Mouse (Mus musculus): Measurements from ENCODE around the gene Ankrd37. TPM values are rescaled to one million over a fixed set of nuclear protein-coding genes. Genes with fewer than 3 reads are reported as not detected.

Ankrd37 gene
- polyA plus RNA-seq, 1 experiment from 2014 or later = 13.4 TPM

GRCm38 (mm10) chr8:46010306-46010705 lies 4.8 kb upstream of the Ankrd37 start:
- no peak overlapping the region for H3K4me3 ChIP-seq (ENCODE audit: low read depth, low read length)
- no peak for DNase-seq (ENCODE audit: low spot score)

GRCm38 (mm10) chr8:46007050-46007672 lies 1.7 kb upstream of the Ankrd37 start:
- Histone ChIP-seq H3K4me3 (ENCODE audit: low read depth, low read length) (no peak overlapping the region), H3K27ac (ENCODE audit: low read depth, low read length) (no peak overlapping the region), H3K9ac (ENCODE audit: low read length) (no peak overlapping the region), H3K9me3 (ENCODE audit: control insufficient read depth, low read length) (no peaks in the 10 kb centered on the region), H3K4me1 (replicated peaks; ENCODE audit: control insufficient read depth, insufficient read depth, low read length) (peaks cover 5% of the 10 kb centered on the region; the same call in 1 of the 2 replicates), H3K36me3 (ENCODE audit: control insufficient read depth, insufficient read depth, low read length) (no peaks in the 10 kb centered on the region), H3K4me2 (ENCODE audit: low read depth, low read length, severe bottlenecking) (no peak overlapping the region), H3K27me3 (ENCODE audit: control insufficient read depth, insufficient read depth, low read length) (no peaks in the 10 kb centered on the region)
- 87% methylated on average over 3 of the region's 3 CpGs for WGBS
- DNase-seq (ENCODE audit: low spot score) = no peak
- no peak for ATAC-seq (replicated peaks; ENCODE audit: low FRiP score)

More at GRCm38 (mm10) chr8:46010306-46010705, 4.8 kb upstream of the Ankrd37 start:
- H3K4me2 ChIP-seq (ENCODE audit: low read depth, low read length, severe bottlenecking) = peak overlapping the region; percentile 36; the same call in 1 of the 2 replicates
- WGBS = 44% methylated on average over 2 of the region's 2 CpGs
- no peak for ATAC-seq (replicated peaks; ENCODE audit: low FRiP score)
- no peak overlapping the region for H3K9ac ChIP-seq (ENCODE audit: low read length)
- no peaks in the 10 kb centered on the region for H3K27me3 ChIP-seq (ENCODE audit: control insufficient read depth, insufficient read depth, low read length)
- H3K36me3 ChIP-seq (ENCODE audit: control insufficient read depth, insufficient read depth, low read length) = no peaks in the 10 kb centered on the region
- no peaks in the 10 kb centered on the region for H3K9me3 ChIP-seq (ENCODE audit: control insufficient read depth, low read length)
- no peak overlapping the region for H3K27ac ChIP-seq (ENCODE audit: low read depth, low read length)
- peaks cover 5% of the 10 kb centered on the region; the same call in 1 of the 2 replicates for H3K4me1 ChIP-seq (replicated peaks; ENCODE audit: control insufficient read depth, insufficient read depth, low read length)

- Histone ChIP-seq H3K4me3 (ENCODE audit: low read depth, low read length) (peak overlapping the region; percentile 47), H3K9ac (ENCODE audit: low read length) (peak overlapping the region; percentile 90), H3K9me3 (ENCODE audit: control insufficient read depth, low read length) (no peaks in the 10 kb centered on the region), H3K27me3 (ENCODE audit: control insufficient read depth, insufficient read depth, low read length) (no peaks in the 10 kb centered on the region), H3K27ac (ENCODE audit: low read depth, low read length) (peak overlapping the region; percentile 95), H3K4me2 (ENCODE audit: low read depth, low read length, severe bottlenecking) (peak overlapping the region; percentile 88), H3K4me1 (replicated peaks; ENCODE audit: control insufficient read depth, insufficient read depth, low read length) (peaks cover 5% of the 10 kb centered on the region; the same call in 1 of the 2 replicates), H3K36me3 (ENCODE audit: control insufficient read depth, insufficient read depth, low read length) (no peaks in the 10 kb centered on the region; the same call in 1 of the 2 replicates)
- 5% methylated on average over 55 of the region's 55 CpGs for WGBS
- peak; percentile 100 for DNase-seq (ENCODE audit: low spot score)
- ATAC-seq (replicated peaks; ENCODE audit: low FRiP score) = peak; percentile 99
These were observed 5.5 kb downstream of the Ankrd37 start for GRCm38 (mm10) chr8:45999784-46000705.

- Histone ChIP-seq H3K9ac (ENCODE audit: low read length) (peak within 1 kb of the TSS; percentile 90), H3K36me3 (ENCODE audit: control insufficient read depth, insufficient read depth, low read length) (no peaks in the 10 kb centered on the region; the same call in 1 of the 2 replicates), H3K27ac (ENCODE audit: low read depth, low read length) (peak within 1 kb of the TSS; percentile 95), H3K27me3 (ENCODE audit: control insufficient read depth, insufficient read depth, low read length) (no peaks in the 10 kb centered on the region), H3K9me3 (ENCODE audit: control insufficient read depth, low read length) (no peaks in the 10 kb centered on the region), H3K4me1 (replicated peaks; ENCODE audit: control insufficient read depth, insufficient read depth, low read length) (peaks cover 5% of the 10 kb centered on the region; the same call in 1 of the 2 replicates), H3K4me2 (ENCODE audit: low read depth, low read length, severe bottlenecking) (peak within 1 kb of the TSS; percentile 88), H3K4me3 (ENCODE audit: low read depth, low read length) (peak within 1 kb of the TSS; percentile 47)
- WGBS = 3% methylated on average over 22 of the region's 22 CpGs
- no peak for ATAC-seq (replicated peaks; ENCODE audit: low FRiP score)
- DNase-seq (ENCODE audit: low spot score) = peak; percentile 62
These were observed 6.2 kb downstream of the Ankrd37 start, which contains the start of gene Lrp2bp for GRCm38 (mm10) chr8:45999138-45999783. Gene Lrp2bp, plus strand, starts transcription at chr8:45999303.

GRCm38 (mm10) chr8:45998228-45998627 lies 7.3 kb downstream of the Ankrd37 start:
- DNase-seq (ENCODE audit: low spot score) (no peak), ATAC-seq (replicated peaks; ENCODE audit: low FRiP score) (no peak)
- Histone ChIP-seq H3K27me3 (ENCODE audit: control insufficient read depth, insufficient read depth, low read length) (no peaks in the 10 kb centered on the region), H3K9me3 (ENCODE audit: control insufficient read depth, low read length) (no peaks in the 10 kb centered on the region), H3K36me3 (ENCODE audit: control insufficient read depth, insufficient read depth, low read length) (no peaks in the 10 kb centered on the region; the same call in 1 of the 2 replicates), H3K4me1 (replicated peaks; ENCODE audit: control insufficient read depth, insufficient read depth, low read length) (peaks cover 5% of the 10 kb centered on the region; the same call in 1 of the 2 replicates), H3K4me3 (ENCODE audit: low read depth, low read length) (no peak overlapping the region), H3K27ac (ENCODE audit: low read depth, low read length) (no peak overlapping the region), H3K9ac (ENCODE audit: low read length) (no peak overlapping the region), H3K4me2 (ENCODE audit: low read depth, low read length, severe bottlenecking) (no peak overlapping the region)
- WGBS = 86% methylated on average over 2 of the region's 2 CpGs

- Histone ChIP-seq H3K9me3 (ENCODE audit: control insufficient read depth, low read length) (no peaks in the 10 kb centered on the region), H3K4me1 (replicated peaks; ENCODE audit: control insufficient read depth, insufficient read depth, low read length) (peaks cover 5% of the 10 kb centered on the region; the same call in 1 of the 2 replicates), H3K4me2 (ENCODE audit: low read depth, low read length, severe bottlenecking) (no peak overlapping the region), H3K9ac (ENCODE audit: low read length) (no peak overlapping the region), H3K4me3 (ENCODE audit: low read depth, low read length) (no peak overlapping the region), H3K27me3 (ENCODE audit: control insufficient read depth, insufficient read depth, low read length) (no peaks in the 10 kb centered on the region), H3K27ac (ENCODE audit: low read depth, low read length) (no peak overlapping the region), H3K36me3 (ENCODE audit: control insufficient read depth, insufficient read depth, low read length) (no peaks in the 10 kb centered on the region; the same call in 1 of the 2 replicates)
- no peak for DNase-seq (ENCODE audit: low spot score)
- no peak for ATAC-seq (replicated peaks; ENCODE audit: low FRiP score)
- WGBS = 88% methylated on average over 3 of the region's 3 CpGs
These were observed 9.9 kb downstream of the Ankrd37 start for GRCm38 (mm10) chr8:45995576-45995975.

GRCm38 (mm10) chr8:45994111-45994510 lies 11.4 kb downstream of the Ankrd37 start:
- DNase-seq (ENCODE audit: low spot score) (no peak), ATAC-seq (replicated peaks; ENCODE audit: low FRiP score) (no peak)
- WGBS = 97% methylated on average over 2 of the region's 2 CpGs
- H3K4me1 ChIP-seq (replicated peaks; ENCODE audit: control insufficient read depth, insufficient read depth, low read length) = no peaks in the 10 kb centered on the region
- no peaks in the 10 kb centered on the region; the same call in 1 of the 2 replicates for H3K36me3 ChIP-seq (ENCODE audit: control insufficient read depth, insufficient read depth, low read length)
- no peak overlapping the region for H3K4me2 ChIP-seq (ENCODE audit: low read depth, low read length, severe bottlenecking)
- H3K27ac ChIP-seq (ENCODE audit: low read depth, low read length) = no peak overlapping the region
- no peaks in the 10 kb centered on the region for H3K9me3 ChIP-seq (ENCODE audit: control insufficient read depth, low read length)
- H3K27me3 ChIP-seq (ENCODE audit: control insufficient read depth, insufficient read depth, low read length) = no peaks in the 10 kb centered on the region
- no peak overlapping the region for H3K4me3 ChIP-seq (ENCODE audit: low read depth, low read length)
- H3K9ac ChIP-seq (ENCODE audit: low read length) = no peak overlapping the region

- DNase-seq (ENCODE audit: low spot score) (no peak), ATAC-seq (replicated peaks; ENCODE audit: low FRiP score) (no peak)
- no peak overlapping the region for H3K27ac ChIP-seq (ENCODE audit: low read depth, low read length)
- H3K36me3 ChIP-seq (ENCODE audit: control insufficient read depth, insufficient read depth, low read length) = peaks cover 2% of the 10 kb centered on the region; the same call in 1 of the 2 replicates
- no peak overlapping the region for H3K9ac ChIP-seq (ENCODE audit: low read length)
- 92% methylated on average over 4 of the region's 4 CpGs for WGBS
- H3K4me3 ChIP-seq (ENCODE audit: low read depth, low read length) = no peak overlapping the region
- H3K4me2 ChIP-seq (ENCODE audit: low read depth, low read length, severe bottlenecking) = no peak overlapping the region
- H3K27me3 ChIP-seq (ENCODE audit: control insufficient read depth, insufficient read depth, low read length) = no peaks in the 10 kb centered on the region
- H3K4me1 ChIP-seq (replicated peaks; ENCODE audit: control insufficient read depth, insufficient read depth, low read length) = no peaks in the 10 kb centered on the region
- H3K9me3 ChIP-seq (ENCODE audit: control insufficient read depth, low read length) = no peaks in the 10 kb centered on the region
These were observed 14.7 kb downstream of the Ankrd37 start for GRCm38 (mm10) chr8:45990631-45991310.
